ENCODE assay signal across 23 mouse cellular contexts in the genomic region with DNA sequence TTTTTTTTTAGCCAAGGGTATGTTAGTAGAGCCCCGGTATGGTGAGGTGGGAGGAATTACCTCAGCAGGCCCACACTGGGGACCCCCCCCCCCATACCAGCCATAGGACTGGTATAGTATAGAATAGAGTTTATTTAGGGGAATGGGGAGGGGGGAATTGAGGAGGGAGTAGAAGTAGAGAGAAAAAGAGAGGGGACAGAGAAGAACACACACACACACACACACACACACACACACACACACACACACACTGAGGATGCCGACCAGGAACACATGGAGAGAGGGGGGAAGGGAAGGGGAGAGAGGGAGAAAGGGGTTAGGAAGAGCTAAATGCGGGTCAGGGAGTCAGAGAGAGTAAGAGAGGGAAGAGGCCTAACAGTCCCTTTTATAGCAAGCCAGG.
A peak's percentile ranks its signal among the peaks of the same experiment; 100 is the strongest.
DNase-seq lines count a peak whose midpoint lies in the region; ATAC-seq lines count a peak whose summit lies in the region.
"Had no signal": no experiment of that assay in that cellular context is flagged by ENCODE, and none has a peak within 500 bp of the region (broad histone marks: within the 10 kb centered on the region; RNA-seq: fewer than 3 reads in every experiment).

No protein-coding gene starts in this region.

- no peak overlapping the region for H3K4me2 ChIP-seq in forebrain, embryonic 12.5 days
- no peak overlapping the region for H3K4me2 ChIP-seq in forebrain, embryonic 13.5 days
- H3K4me2 ChIP-seq in midbrain, embryonic 15.5 days: no peak overlapping the region

- peak; percentile 47 for DNase-seq in midbrain, embryonic 10.5 days (ENCODE audit: low spot score)
- peak; percentile 13 for DNase-seq in embryo, embryonic 10 days (ENCODE audit: low spot score)
- DNase-seq in embryo, embryonic 9.5 days (ENCODE audit: extremely low spot score): peak; percentile 47
- DNase-seq: adrenal gland, postnatal 14 days; cerebellum, adult 11 months; cerebellum, adult 9-10 months; heart, adult 2 months; heart, postnatal 4 days; kidney, adult 9 months; kidney, postnatal 10 days; liver; lung, adult 2 months; right cerebral cortex, postnatal 14 days had no signal

- H3K27ac ChIP-seq in forebrain, embryonic 12.5 days: peak overlapping the region; percentile 42; the same call in 1 of the 2 replicates
- H3K27ac ChIP-seq in forebrain, embryonic 13.5 days: no peak overlapping the region
- peak overlapping the region; percentile 89 for H3K27ac ChIP-seq in midbrain, embryonic 10.5 days (replicated peaks)
- H3K27ac ChIP-seq in midbrain, embryonic 15.5 days: no peak overlapping the region
- H3K27ac ChIP-seq: heart, adult 2 months; liver, embryonic 14.5 days; macrophage had no signal

- no peaks in the 10 kb centered on the region for H3K9me3 ChIP-seq in forebrain, embryonic 12.5 days
- no peaks in the 10 kb centered on the region for H3K9me3 ChIP-seq in forebrain, embryonic 13.5 days (replicated peaks)
- no peaks in the 10 kb centered on the region for H3K9me3 ChIP-seq in midbrain, embryonic 10.5 days (replicated peaks)
- H3K9me3 ChIP-seq in midbrain, embryonic 15.5 days: no peaks in the 10 kb centered on the region
- H3K9me3 ChIP-seq: heart, embryonic 12.5 days; neural tube, embryonic 12.5 days had no signal

- no peaks in the 10 kb centered on the region for H3K27me3 ChIP-seq in forebrain, embryonic 12.5 days
- H3K27me3 ChIP-seq in forebrain, embryonic 13.5 days: no peaks in the 10 kb centered on the region
- H3K27me3 ChIP-seq in midbrain, embryonic 10.5 days (ENCODE audit: low read depth, poor library complexity, severe bottlenecking): no peaks in the 10 kb centered on the region; the same call in 1 of the 2 replicates
- H3K27me3 ChIP-seq in midbrain, embryonic 15.5 days (replicated peaks): no peaks in the 10 kb centered on the region
- H3K27me3 ChIP-seq: heart, embryonic 12.5 days; neural tube, embryonic 12.5 days; Patski had no signal

- H3K4me3 ChIP-seq in forebrain, embryonic 12.5 days (replicated peaks): no peak overlapping the region
- no peak overlapping the region for H3K4me3 ChIP-seq in forebrain, embryonic 13.5 days
- H3K4me3 ChIP-seq in midbrain, embryonic 10.5 days: no peak overlapping the region
- H3K4me3 ChIP-seq in midbrain, embryonic 15.5 days: no peak overlapping the region
- H3K4me3 ChIP-seq: heart, adult 2 months; neural tube, embryonic 12.5 days had no signal

- 4% methylated on average over 3 of the region's 3 CpGs for WGBS in forebrain, embryonic 12.5 days
- WGBS in forebrain, embryonic 13.5 days: 8% methylated on average over 3 of the region's 3 CpGs
- 5% methylated on average over 3 of the region's 3 CpGs for WGBS in midbrain, embryonic 10.5 days
- 12% methylated on average over 3 of the region's 3 CpGs for WGBS in midbrain, embryonic 15.5 days

- no peaks in the 10 kb centered on the region for H3K36me3 ChIP-seq in forebrain, embryonic 12.5 days (replicated peaks)
- no peaks in the 10 kb centered on the region for H3K36me3 ChIP-seq in forebrain, embryonic 13.5 days (ENCODE audit: poor library complexity, severe bottlenecking)
- H3K36me3 ChIP-seq in midbrain, embryonic 10.5 days: no peaks in the 10 kb centered on the region
- H3K36me3 ChIP-seq in midbrain, embryonic 15.5 days (replicated peaks): no peaks in the 10 kb centered on the region
- H3K36me3 ChIP-seq: heart, embryonic 12.5 days; neural tube, embryonic 12.5 days had no signal

- peak; percentile 40 for ATAC-seq in forebrain, embryonic 12.5 days (ENCODE audit: low FRiP score)
- no peak for ATAC-seq in forebrain, embryonic 13.5 days
- ATAC-seq in midbrain, embryonic 15.5 days (replicated peaks): no peak
- no peak for ATAC-seq in frontal cortex, adult (ENCODE audit: low TSS enrichment)
- ATAC-seq: intestine, postnatal 0 days; Patski had no signal

- peaks cover 34% of the 10 kb centered on the region for H3K4me1 ChIP-seq in forebrain, embryonic 12.5 days
- peaks cover 26% of the 10 kb centered on the region for H3K4me1 ChIP-seq in forebrain, embryonic 13.5 days
- H3K4me1 ChIP-seq in midbrain, embryonic 10.5 days: peaks cover 72% of the 10 kb centered on the region
- H3K4me1 ChIP-seq in midbrain, embryonic 15.5 days: peaks cover 13% of the 10 kb centered on the region

- H3K9ac ChIP-seq in forebrain, embryonic 12.5 days: no peak overlapping the region
- no peak overlapping the region for H3K9ac ChIP-seq in forebrain, embryonic 13.5 days
- H3K9ac ChIP-seq in midbrain, embryonic 15.5 days: no peak overlapping the region
- H3K9ac ChIP-seq: liver, embryonic 14.5 days; neural tube, embryonic 12.5 days had no signal

Comparison
In these comparisons a context has a peak if more than half of its experiments do, and no peak if none do; other contexts are left out.
1. H3K27ac ChIP-seq: peak in forebrain, embryonic 12.5 days (single experiment) and midbrain, embryonic 10.5 days (single experiment); none in forebrain, embryonic 13.5 days (single experiment) and midbrain, embryonic 15.5 days (single experiment).
2. Peak in every context shown above with its lines, with median percentiles within 50 percentile points of each other: DNase-seq.